Mouse (Mus musculus): ENCODE results near the gene Mfsd4a.

Mfsd4a gene

DNA sequence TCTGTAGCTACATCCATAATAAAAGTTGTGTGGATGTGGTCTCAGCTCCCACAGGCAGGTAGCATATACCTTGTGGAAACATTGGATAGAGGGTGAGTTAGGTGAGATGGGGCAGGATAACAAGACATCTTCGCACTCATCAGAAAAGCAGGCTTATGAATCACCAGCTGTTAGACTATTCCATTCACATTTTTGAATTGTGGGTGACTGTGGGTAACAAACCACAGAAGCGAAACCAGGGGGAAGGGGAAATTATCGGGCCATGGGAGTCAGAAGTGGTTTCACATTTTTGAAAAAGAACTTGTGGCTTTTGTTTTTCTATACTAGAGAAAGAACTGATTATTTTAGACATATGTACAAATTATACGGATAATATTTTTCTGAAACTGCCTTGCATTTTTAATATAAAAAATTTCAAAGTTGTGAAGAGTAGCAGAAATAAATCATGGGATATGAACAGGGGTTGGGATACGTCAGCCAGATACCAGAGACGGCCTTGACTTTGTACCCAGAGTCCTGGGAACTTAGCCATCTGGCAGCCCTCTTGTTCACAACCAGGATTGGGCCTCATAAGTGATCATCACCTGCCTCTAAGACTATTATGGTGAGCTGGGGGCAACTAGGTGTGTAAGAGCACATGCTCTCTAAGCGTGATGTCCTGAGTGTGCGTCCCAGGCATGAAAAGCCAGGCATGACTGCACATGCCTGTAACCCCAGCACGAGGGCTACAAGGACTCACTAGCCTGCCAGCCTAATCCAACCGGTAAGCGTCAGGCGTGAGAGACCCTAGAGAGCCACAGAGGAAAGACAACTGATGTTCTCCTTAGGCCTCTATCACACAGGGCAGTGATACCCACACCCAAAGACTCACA is 74.5 kb downstream of the Mfsd4a start:
- in situ Hi-C loops (cut with MboI, MseI): loop anchor here in 1 of 2 experiments (10.0 kb wide), 1 partner anchor 161 kb away; no protein-coding TSS in a partner anchor

DNA sequence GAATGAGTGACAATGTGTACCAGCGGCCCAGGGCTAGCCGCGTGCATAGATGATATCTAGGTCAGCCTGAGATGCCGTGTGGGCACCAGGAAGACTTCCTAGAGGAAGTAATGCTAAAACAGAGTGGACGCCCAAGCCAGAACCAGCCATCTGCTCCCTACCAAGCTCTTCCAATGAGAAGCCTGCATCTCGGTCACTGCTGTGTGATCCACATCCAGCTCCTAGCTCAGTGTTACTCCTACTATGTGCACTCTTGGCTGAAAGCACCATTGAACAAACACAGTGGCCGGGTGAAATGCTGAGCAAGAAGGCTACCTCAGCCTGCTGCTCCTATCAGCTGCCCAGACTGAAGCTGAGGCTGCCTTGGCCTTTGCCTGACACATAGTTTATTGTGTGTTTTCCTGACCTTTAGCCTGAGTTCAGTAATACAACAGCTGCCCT is 75.3 kb downstream of the Mfsd4a start:
- in situ Hi-C loops (cut with MboI, MseI): loop anchor here in 1 of 2 experiments (10.0 kb wide), 1 partner anchor 162 kb away; no protein-coding TSS in a partner anchor

DNA sequence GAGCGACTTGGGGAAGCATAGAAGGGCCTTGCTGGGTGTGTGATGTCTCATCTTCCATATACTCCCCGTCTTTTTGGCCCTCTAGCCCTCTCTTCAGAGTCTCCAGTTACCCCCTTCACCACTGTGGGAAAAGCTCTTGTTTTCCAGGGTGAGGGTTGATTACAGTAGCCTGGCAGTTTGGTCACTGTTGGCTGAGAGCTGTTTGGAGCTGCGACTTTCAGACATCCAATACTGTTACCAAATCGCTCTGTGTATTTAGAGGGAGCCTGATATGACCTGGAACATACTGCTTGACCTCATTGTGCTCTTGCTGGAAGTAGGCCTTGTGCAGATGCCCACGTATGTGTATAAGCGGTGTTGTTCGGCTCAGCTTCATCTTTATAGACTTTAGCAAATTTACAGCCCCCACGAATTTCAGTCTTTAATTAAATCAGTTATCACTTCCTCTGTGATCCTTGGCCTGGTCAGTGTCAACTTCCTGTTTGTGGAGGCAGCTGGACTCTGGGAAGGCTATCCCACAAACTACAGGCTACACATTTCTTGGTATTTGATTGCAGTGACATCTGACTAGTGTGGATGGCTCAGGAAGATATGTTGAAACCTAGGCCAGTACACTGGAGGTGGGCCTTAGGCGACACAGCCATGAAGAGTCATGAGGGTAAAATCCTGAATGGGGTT is 77.6 kb downstream of the Mfsd4a start:
- in situ Hi-C loops (cut with MboI, MseI): loop anchor here in 1 of 2 experiments (10.0 kb wide), 1 partner anchor 165 kb away; no protein-coding TSS in a partner anchor

DNA sequence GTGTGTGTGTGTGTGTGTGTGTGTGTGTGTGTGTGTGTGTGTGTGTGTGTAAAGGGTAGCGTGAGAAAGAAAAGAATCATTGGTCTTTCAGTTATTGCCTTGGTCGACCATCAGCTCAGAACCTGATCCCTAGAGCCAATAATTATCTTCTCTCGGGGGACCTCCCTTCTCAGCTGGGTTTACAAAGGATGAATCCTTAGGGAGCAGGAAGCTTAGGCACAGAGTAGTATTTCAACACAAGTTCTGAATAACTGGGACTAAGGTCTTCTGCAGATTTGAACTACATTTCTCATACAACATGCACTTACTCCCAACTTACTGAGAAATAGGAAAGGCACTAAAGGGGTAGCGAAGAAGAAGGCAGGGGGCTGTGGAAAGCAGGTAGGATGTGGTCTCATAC is 78.4 kb downstream of the Mfsd4a start:
- in situ Hi-C loops (cut with MboI, MseI): no loop called here

DNA sequence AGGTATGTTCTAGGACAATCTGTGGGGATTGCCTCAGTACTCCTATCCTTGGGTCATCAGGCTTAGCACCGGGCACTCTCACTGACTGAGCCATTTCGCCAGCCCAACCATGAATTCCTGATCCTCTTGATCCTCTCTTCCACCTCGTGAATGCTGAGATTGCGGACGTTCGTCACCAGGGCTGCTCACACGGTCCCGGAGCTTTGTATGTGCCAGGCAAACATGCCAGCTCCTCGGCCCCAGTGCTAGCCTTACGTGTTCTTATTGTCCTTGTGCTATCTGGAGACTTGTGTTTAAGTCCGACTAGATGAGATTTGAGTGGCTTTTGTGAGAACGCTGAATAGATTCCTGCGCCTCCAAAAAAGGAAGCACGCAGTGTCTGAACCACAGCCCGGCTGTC is 80.4 kb downstream of the Mfsd4a start:
- in situ Hi-C loops (cut with MboI, MseI): no loop called here

DNA sequence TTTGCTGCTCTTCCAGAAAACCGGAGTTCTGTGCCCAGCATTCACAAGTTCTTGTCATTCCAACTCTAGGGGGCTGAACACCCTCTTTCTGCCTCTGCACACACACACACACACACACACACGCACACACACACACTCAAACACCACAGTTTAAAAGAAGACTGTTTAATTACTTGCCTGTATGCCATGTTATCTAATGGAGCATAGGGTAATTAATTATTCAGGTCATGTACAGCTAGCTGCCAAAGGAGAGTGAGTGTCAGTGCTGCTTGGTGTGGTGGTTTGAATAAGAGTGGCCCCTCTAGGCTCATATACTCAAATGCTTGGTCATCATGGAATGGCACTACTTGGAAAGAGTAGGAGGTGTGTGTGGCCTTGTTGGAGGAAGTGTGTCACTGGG is 84.1 kb downstream of the Mfsd4a start:
- in situ Hi-C loops (cut with MboI, MseI): no loop called here

DNA sequence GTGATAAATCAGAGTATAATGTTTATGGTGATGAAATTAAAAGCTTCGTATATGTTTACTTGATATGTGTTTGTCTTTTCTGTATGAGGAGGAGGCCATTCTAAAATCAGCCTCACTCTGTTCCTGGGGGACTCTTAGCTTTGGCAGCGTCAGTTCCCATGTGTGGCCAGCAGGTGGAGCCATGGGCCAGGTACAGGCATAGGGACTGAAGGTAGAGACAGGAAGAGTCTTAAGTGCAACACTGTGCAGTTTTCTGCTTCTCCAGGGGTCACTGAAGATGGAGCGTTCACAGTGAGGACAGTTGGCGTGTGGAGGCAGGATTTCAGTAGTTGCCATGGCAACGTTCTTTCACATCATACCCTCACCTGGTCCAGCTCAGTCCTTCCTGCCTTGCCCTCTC is 85.0 kb downstream of the Mfsd4a start:
- in situ Hi-C loops (cut with MboI, MseI): no loop called here

DNA sequence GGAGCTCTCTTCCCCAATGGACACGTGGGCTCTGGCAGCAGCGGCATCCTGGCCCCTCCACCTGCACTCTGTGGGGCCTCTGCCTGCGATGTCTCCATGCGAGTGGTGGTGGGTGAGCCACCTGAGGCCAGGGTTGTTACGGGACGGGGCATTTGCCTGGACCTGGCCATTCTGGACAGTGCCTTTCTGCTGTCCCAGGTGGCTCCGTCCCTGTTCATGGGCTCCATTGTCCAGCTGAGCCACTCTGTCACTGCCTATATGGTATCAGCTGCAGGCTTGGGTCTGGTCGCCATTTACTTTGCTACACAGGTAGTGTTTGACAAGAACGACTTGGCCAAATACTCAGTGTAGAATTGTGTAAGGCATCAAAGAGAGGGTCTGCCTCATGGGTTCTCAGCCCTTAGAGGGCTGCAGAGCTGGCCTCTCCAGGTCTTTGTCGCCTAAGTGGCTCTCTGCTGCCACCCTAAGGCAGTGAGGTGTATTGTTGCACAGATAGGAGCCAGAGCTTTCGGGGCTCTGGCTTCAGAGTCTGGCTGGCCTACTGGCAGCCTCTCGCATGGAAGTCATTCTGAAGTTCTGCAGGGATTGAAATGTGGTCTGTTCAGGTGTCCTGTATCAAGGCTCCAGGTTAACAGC is 86.4 kb downstream of the Mfsd4a start:
- in situ Hi-C loops (cut with MboI, MseI): no loop called here

DNA sequence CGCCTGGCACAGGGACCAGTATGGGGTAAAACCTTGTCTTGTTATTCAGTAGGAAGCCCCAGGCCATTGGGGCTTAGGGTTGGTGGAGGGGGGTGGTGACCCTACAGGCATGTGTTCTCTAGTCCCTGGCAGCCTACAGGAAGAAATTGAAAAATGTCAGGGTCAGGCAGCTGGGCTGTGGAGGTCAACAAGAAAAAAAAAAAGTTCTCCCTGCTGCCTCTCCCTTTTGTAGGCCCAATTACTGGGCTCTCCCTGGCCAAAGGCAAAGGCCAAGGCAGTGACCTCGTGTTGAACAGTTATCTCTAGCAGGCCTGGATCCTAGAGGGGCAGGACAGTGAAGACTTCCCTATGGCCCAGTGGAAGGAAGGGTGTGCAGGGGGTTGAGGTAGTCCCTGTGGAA is 87.4 kb downstream of the Mfsd4a start:
- in situ Hi-C loops (cut with MboI, MseI): no loop called here

DNA sequence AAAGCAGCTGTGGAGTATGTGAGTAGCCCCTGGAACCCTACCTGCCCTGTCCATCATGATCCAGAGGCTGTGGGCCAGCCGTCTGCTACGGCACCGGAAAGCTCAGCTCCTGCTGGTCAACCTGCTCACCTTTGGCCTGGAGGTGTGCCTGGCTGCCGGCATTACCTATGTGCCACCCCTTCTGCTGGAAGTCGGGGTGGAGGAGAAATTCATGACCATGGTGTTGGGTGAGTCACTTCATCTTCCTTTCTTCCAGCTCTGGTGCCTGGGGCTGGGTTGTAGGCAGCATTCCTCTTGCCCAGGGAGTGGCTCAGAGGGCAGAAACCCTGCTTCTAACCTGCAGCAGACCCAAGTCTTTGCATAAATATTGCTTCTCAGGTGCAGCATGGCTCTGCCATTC is 91.0 kb downstream of the Mfsd4a start:
- in situ Hi-C loops (cut with MboI, MseI): loop anchor here in 1 of 2 experiments (5.0 kb wide), 1 partner anchor 140 kb away; no protein-coding TSS in a partner anchor

DNA sequence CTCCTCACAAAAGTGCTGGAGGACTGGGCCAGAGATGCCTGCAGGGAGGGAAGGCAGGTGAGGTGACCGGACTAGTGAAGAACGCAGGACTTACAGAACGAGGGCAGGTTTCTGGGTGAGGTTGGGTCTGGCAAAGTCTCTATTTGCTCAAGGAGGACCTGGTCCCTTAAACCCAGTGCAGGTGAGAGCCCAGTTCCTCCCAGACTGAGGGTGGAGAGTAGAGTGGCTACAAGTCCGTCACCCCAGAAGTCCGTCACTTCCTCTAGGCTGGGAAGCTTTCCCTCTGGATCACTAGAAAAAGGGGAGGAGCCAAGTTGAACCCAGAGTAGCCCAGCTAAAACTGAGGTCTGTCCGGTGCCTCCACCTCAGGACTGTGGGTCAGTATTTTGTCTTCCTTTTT is 93.9 kb downstream of the Mfsd4a start:
- in situ Hi-C loops (cut with MboI, MseI): no loop called here
